Mouse (Mus musculus): Measurements from ENCODE around the gene Tmem14c. TPM values are rescaled to one million over a fixed set of nuclear protein-coding genes. Genes with fewer than 3 reads are reported as not detected.

Gene Tmem14c
- total and polyA plus RNA-seq, 2 experiments from 2014 or later = 142 to 282 TPM

GRCm38 (mm10) chr13:41000140-41000925 is 15.8 kb upstream of the Tmem14c start:
- Histone ChIP-seq H3K27me3 (ENCODE audit: control insufficient read depth, insufficient read depth, low read length) (no peaks in the 10 kb centered on the region), H3K27ac (ENCODE audit: low read depth) (peak overlapping the region; percentile 99), H3K4me1 (ENCODE audit: control insufficient read depth, insufficient read depth) (peaks cover 13% of the 10 kb centered on the region), H3K9ac (replicated peaks; ENCODE audit: low read depth, low read length) (peak overlapping the region; percentile 82), H3K4me3 (ENCODE audit: low read depth, low read length) (peak overlapping the region; percentile 92), H3K4me2 (ENCODE audit: low read depth, low read length) (peak overlapping the region; percentile 90), H3K36me3 (replicated peaks; ENCODE audit: control insufficient read depth, insufficient read depth, low read length) (peaks cover 15% of the 10 kb centered on the region), H3K9me3 (replicated peaks; ENCODE audit: control insufficient read depth, low read length) (no peaks in the 10 kb centered on the region)
- WGBS = under 1% methylated on average over 25 of the region's 25 CpGs
- DNase-seq (ENCODE audit: low spot score) = peak; percentile 39
- TF ChIP-seq CTCF (IDR thresholded peaks at IDR 0.05; ENCODE audit: low read depth) (peak; percentile 41), EP300 (IDR thresholded peaks at IDR 0.05; ENCODE audit: low read depth) (no peak)
- ATAC-seq (ENCODE audit: insufficient read depth, low read depth) = peak; percentile 54

- Histone ChIP-seq H3K9ac (replicated peaks; ENCODE audit: low read depth, low read length) (peak within 1 kb of the TSS; percentile 82), H3K4me1 (ENCODE audit: control insufficient read depth, insufficient read depth) (peaks cover 13% of the 10 kb centered on the region), H3K27me3 (ENCODE audit: control insufficient read depth, insufficient read depth, low read length) (no peaks in the 10 kb centered on the region), H3K36me3 (replicated peaks; ENCODE audit: control insufficient read depth, insufficient read depth, low read length) (peaks cover 22% of the 10 kb centered on the region), H3K4me3 (ENCODE audit: low read depth, low read length) (peak within 1 kb of the TSS; percentile 92), H3K9me3 (replicated peaks; ENCODE audit: control insufficient read depth, low read length) (no peaks in the 10 kb centered on the region), H3K4me2 (ENCODE audit: low read depth, low read length) (peak within 1 kb of the TSS; percentile 90), H3K27ac (ENCODE audit: low read depth) (peak within 1 kb of the TSS; percentile 99)
- WGBS = under 1% methylated on average over 52 of the region's 58 CpGs
- DNase-seq (ENCODE audit: low spot score) (peak; percentile 91), ATAC-seq (ENCODE audit: insufficient read depth, low read depth) (peak; percentile 98)
- no peak for TF ChIP-seq CTCF (IDR thresholded peaks at IDR 0.05; ENCODE audit: low read depth)
- peak; percentile 95 for TF ChIP-seq EP300 (IDR thresholded peaks at IDR 0.05; ENCODE audit: low read depth)
Observed at GRCm38 (mm10) chr13:41000926-41001639, 15.0 kb upstream of the Tmem14c start, which contains the start of gene Pak1ip1. Gene Pak1ip1, plus strand, starts transcription at chr13:41001023.

- DNase-seq (ENCODE audit: low spot score) (no peak), ATAC-seq (ENCODE audit: insufficient read depth, low read depth) (no peak)
- no peaks in the 10 kb centered on the region for H3K27me3 ChIP-seq (ENCODE audit: control insufficient read depth, insufficient read depth, low read length)
- peak overlapping the region; percentile 90 for H3K4me2 ChIP-seq (ENCODE audit: low read depth, low read length)
- peak overlapping the region; percentile 92 for H3K4me3 ChIP-seq (ENCODE audit: low read depth, low read length)
- no peak overlapping the region; the same call in 1 of the 2 replicates for H3K9ac ChIP-seq (replicated peaks; ENCODE audit: low read depth, low read length)
- H3K9me3 ChIP-seq (replicated peaks; ENCODE audit: control insufficient read depth, low read length) = no peaks in the 10 kb centered on the region
- H3K27ac ChIP-seq (ENCODE audit: low read depth) = no peak overlapping the region
- WGBS = 77% methylated on average over 5 of the region's 5 CpGs
- H3K36me3 ChIP-seq (replicated peaks; ENCODE audit: control insufficient read depth, insufficient read depth, low read length) = peaks cover 31% of the 10 kb centered on the region
- TF ChIP-seq CTCF (IDR thresholded peaks at IDR 0.05; ENCODE audit: low read depth) = no peak
- no peak for TF ChIP-seq EP300 (IDR thresholded peaks at IDR 0.05; ENCODE audit: low read depth)
- peaks cover 13% of the 10 kb centered on the region for H3K4me1 ChIP-seq (ENCODE audit: control insufficient read depth, insufficient read depth)
Observed at GRCm38 (mm10) chr13:41002001-41002400, 14.1 kb upstream of the Tmem14c start.

- no peak overlapping the region for H3K4me2 ChIP-seq (ENCODE audit: low read depth, low read length)
Observed at GRCm38 (mm10) chr13:41006244-41006643, 9.8 kb upstream of the Tmem14c start.

GRCm38 (mm10) chr13:41008271-41008670 is 7.8 kb upstream of the Tmem14c start:
- Histone ChIP-seq H3K9ac (replicated peaks; ENCODE audit: low read depth, low read length) (no peak overlapping the region), H3K27ac (ENCODE audit: low read depth) (no peak overlapping the region), H3K27me3 (ENCODE audit: control insufficient read depth, insufficient read depth, low read length) (no peaks in the 10 kb centered on the region), H3K36me3 (replicated peaks; ENCODE audit: control insufficient read depth, insufficient read depth, low read length) (peaks cover 91% of the 10 kb centered on the region), H3K4me3 (ENCODE audit: low read depth, low read length) (no peak overlapping the region), H3K4me2 (ENCODE audit: low read depth, low read length) (no peak overlapping the region), H3K4me1 (ENCODE audit: control insufficient read depth, insufficient read depth) (no peaks in the 10 kb centered on the region), H3K9me3 (replicated peaks; ENCODE audit: control insufficient read depth, low read length) (no peaks in the 10 kb centered on the region)
- DNase-seq (ENCODE audit: low spot score) = no peak
- no peak for TF ChIP-seq CTCF (IDR thresholded peaks at IDR 0.05; ENCODE audit: low read depth)
- no peak for TF ChIP-seq EP300 (IDR thresholded peaks at IDR 0.05; ENCODE audit: low read depth)
- WGBS = 94% methylated on average over 10 of the region's 10 CpGs
- ATAC-seq (ENCODE audit: insufficient read depth, low read depth) = no peak

More at GRCm38 (mm10) chr13:41006244-41006643, 9.8 kb upstream of the Tmem14c start:
- Histone ChIP-seq H3K36me3 (replicated peaks; ENCODE audit: control insufficient read depth, insufficient read depth, low read length) (peaks cover 74% of the 10 kb centered on the region), H3K9ac (replicated peaks; ENCODE audit: low read depth, low read length) (no peak overlapping the region), H3K27ac (ENCODE audit: low read depth) (no peak overlapping the region), H3K27me3 (ENCODE audit: control insufficient read depth, insufficient read depth, low read length) (no peaks in the 10 kb centered on the region), H3K4me1 (ENCODE audit: control insufficient read depth, insufficient read depth) (peaks cover 9% of the 10 kb centered on the region), H3K4me3 (ENCODE audit: low read depth, low read length) (no peak overlapping the region), H3K9me3 (replicated peaks; ENCODE audit: control insufficient read depth, low read length) (no peaks in the 10 kb centered on the region)
- TF ChIP-seq CTCF (IDR thresholded peaks at IDR 0.05; ENCODE audit: low read depth) = no peak
- no peak for TF ChIP-seq EP300 (IDR thresholded peaks at IDR 0.05; ENCODE audit: low read depth)
- WGBS = 89% methylated on average over 4 of the region's 4 CpGs
- ATAC-seq (ENCODE audit: insufficient read depth, low read depth) (no peak), DNase-seq (ENCODE audit: low spot score) (no peak)

All from heart, postnatal 0 days (tissue).